Mouse (Mus musculus) CH12.LX (cell line): ENCODE results near the gene Dntt.

Experiments used
- CTCF ChIP-seq, 2 experiments: IDR thresholded peaks in 1 of 2; conservative IDR thresholded peaks in 1 of 2; 2 replicates each; pipeline ENCODE4 v1.5.1; 2011 to 2012; ENCODE audit warnings: low read depth in 2 of 2, low read length in 2 of 2, improper control_type of control experiment in 1 of 2, inconsistent platforms in 1 of 2, mild to moderate bottlenecking in 1 of 2, moderate library complexity in 1 of 2
- HCFC1 ChIP-seq: IDR thresholded peaks from 2 replicates; pipeline ENCODE4 v1.6.1; 2012; ENCODE audit warnings: low read depth, mild to moderate bottlenecking, inconsistent platforms, low read length, improper control_type of control experiment
- ZNF384 ChIP-seq: IDR thresholded peaks from 2 replicates; pipeline ENCODE4 v1.6.1; 2012; ENCODE audit warnings: low read depth, low read length, improper control_type of control experiment, inconsistent platforms

DNA sequence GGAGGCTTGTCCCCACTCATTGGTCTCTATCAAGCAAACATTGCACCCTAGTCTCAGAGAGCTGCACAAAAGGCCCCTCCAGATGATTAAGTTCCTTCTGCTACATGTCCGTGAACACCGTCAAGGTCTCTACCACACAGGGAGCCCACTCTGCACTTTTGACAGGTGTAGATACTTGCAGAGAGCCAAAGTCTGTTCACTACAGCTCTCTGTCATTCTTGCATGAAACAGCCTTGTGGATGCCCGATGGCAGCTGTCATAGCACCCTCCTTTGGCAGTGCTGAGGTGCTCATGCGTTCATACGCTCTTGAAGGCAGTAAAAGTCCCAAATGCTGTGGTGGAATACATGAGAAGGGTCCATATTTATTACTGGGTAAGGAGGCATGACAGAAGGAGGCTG, 2.1 kb upstream of the Dntt start:
- TF ChIP-seq HCFC1 (no peak), ZNF384 (no peak), CTCF (conservative IDR thresholded peaks at IDR 0.05 in 1 of 2, IDR thresholded peaks at IDR 0.05 in 1 of 2; ENCODE audit: low read depth in 2 of 2, low read length in 2 of 2) (no peak)
